Mouse (Mus musculus) lung, postnatal 0 days (tissue): ENCODE results near the gene Cd53.

ENCODE experiments used
- CTCF ChIP-seq: IDR thresholded peaks from 2 replicates; pipeline ENCODE4 v1.5.1; 2016; ENCODE audit warnings: antibody characterized with exemption, mild to moderate bottlenecking
- EP300 ChIP-seq: IDR thresholded peaks from 2 replicates; pipeline ENCODE4 v1.6.1; 2016; ENCODE audit warnings: antibody characterized with exemption, mild to moderate bottlenecking, control low read depth

GRCm38 (mm10) chr3:106826187-106826586 is 36.2 kb upstream of the Cd53 start, which contains the start of gene Olfr266:
- TF ChIP-seq EP300 (no peak), CTCF (no peak)
